Mouse (Mus musculus) lung, embryonic 14.5 days (tissue): ENCODE measurements around the gene Teddm1b. TPM values are rescaled to one million over a fixed set of nuclear protein-coding genes. Genes with fewer than 3 reads are reported as not detected.
"Not testable (repeated sequence)": the region's sequence is repeated elsewhere in the genome, so short reads cannot be mapped to it uniquely, and the experiment has no call there.

Experiments
- ATAC-seq: fragments of 200-750 bp; cut with Nextera tagmentation; 2 replicates; pipeline ENCODE4 v1.8.0; 2017; ENCODE audit warnings: mild to moderate bottlenecking, moderate TSS enrichment, moderate library complexity; ENCODE audit not compliant: insufficient read depth
- DNase-seq: peaks from one replicate; pipeline ENCODE4 v3.0.0-alpha.2; 2015
- H3K27ac ChIP-seq: fragments of 300-500 bp; sonication (generic); 2 replicates; pipeline ENCODE4 v1.5.1; 2014; ENCODE audit warnings: low read depth, mild to moderate bottlenecking, moderate library complexity
- H3K27me3 ChIP-seq: fragments of 300-500 bp; sonication (generic); 2 replicates; pipeline ENCODE4 v1.6.1; 2014; ENCODE audit warnings: low read length, control low read depth; ENCODE audit not compliant: insufficient read depth
- H3K36me3 ChIP-seq: fragments of 300-500 bp; sonication (generic); 2 replicates; pipeline ENCODE4 v1.6.1; 2014; ENCODE audit warnings: control low read depth; ENCODE audit not compliant: insufficient read depth
- H3K4me1 ChIP-seq: fragments of 300-500 bp; sonication (generic); 2 replicates; pipeline ENCODE4 v1.6.1; 2014; ENCODE audit warnings: antibody characterized with exemption, control low read depth; ENCODE audit not compliant: insufficient read depth
- H3K4me2 ChIP-seq: fragments of 300-500 bp; sonication (generic); 2 replicates; pipeline ENCODE4 v1.6.1; 2014; ENCODE audit warnings: mild to moderate bottlenecking
- H3K4me3 ChIP-seq: fragments of 300-500 bp; sonication (generic); 2 replicates; pipeline ENCODE4 v1.5.1; 2014; ENCODE audit warnings: low read depth, low read length
- H3K9ac ChIP-seq: fragments of 300-500 bp; sonication (generic); 2 replicates; pipeline ENCODE4 v1.6.1; 2014
- H3K9me3 ChIP-seq: fragments of 300-500 bp; sonication (generic); 2 replicates; pipeline ENCODE4 v1.6.1; 2016; ENCODE audit warnings: low read depth, low read length, control low read depth
- CTCF ChIP-seq: IDR thresholded peaks from 2 replicates; pipeline ENCODE4 v1.5.1; 2016; ENCODE audit warnings: antibody characterized with exemption, low read depth
- WGBS: fragments of 180-500 bp; shearing (Covaris S2); extraction: QIAGEN DNeasy Blood & Tissue Kit; methylation state at CpG from one replicate; pipeline ENCODE4 v1.1.7; 2014; 5-methylcytosine and 5-hydroxymethylcytosine counted together
- polyA plus RNA-seq: library from polyadenylated mRNA; unstranded; fragments of >200 nt; fragmentation: Nextera tagmentation; extraction: Ambion mirVana; gene quantifications from 2 replicates; pipeline ENCODE4 v1.2.1, GENCODE M21; 2014

Gene Teddm1b
- 0.26 and 0.34 TPM in 2 replicates for polyA plus RNA-seq

GRCm38 (mm10) chr1:153874045-153874444, at the start of gene Teddm1b:
Gene Teddm1b, plus strand, starts transcription at chr1:153874345.
- no peak for TF ChIP-seq CTCF
- Histone ChIP-seq H3K27me3 (no peaks in the 10 kb centered on the region), H3K4me1 (no peaks in the 10 kb centered on the region), H3K4me2 (no peak within 1 kb of the TSS), H3K9me3 (no peaks in the 10 kb centered on the region), H3K9ac (no peak within 1 kb of the TSS), H3K27ac (no peak within 1 kb of the TSS), H3K4me3 (no peak within 1 kb of the TSS), H3K36me3 (no peaks in the 10 kb centered on the region)
- 76% methylated on average over 6 of the region's 6 CpGs for WGBS
- DNase-seq (no peak), ATAC-seq (no peak)

- H3K9me3 ChIP-seq: no peaks in the 10 kb centered on the region
- H3K4me3 ChIP-seq: no peak overlapping the region
- DNase-seq: no peak
- no peak for ATAC-seq
- no peaks in the 10 kb centered on the region for H3K27me3 ChIP-seq
- H3K9ac ChIP-seq: no peak overlapping the region
- no peak overlapping the region for H3K27ac ChIP-seq
- H3K4me1 ChIP-seq: no peaks in the 10 kb centered on the region
- H3K4me2 ChIP-seq: no peak overlapping the region
- 73% methylated on average over 4 of the region's 4 CpGs for WGBS
- H3K36me3 ChIP-seq: no peaks in the 10 kb centered on the region
- no peak for TF ChIP-seq CTCF
Observed at GRCm38 (mm10) chr1:153830746-153831145, 43.4 kb upstream of the Teddm1b start.

- Histone ChIP-seq H3K4me1 (no peaks in the 10 kb centered on the region), H3K4me2 (no peak overlapping the region), H3K27ac (no peak overlapping the region), H3K9ac (no peak overlapping the region), H3K27me3 (no peaks in the 10 kb centered on the region), H3K36me3 (no peaks in the 10 kb centered on the region), H3K4me3 (no peak overlapping the region), H3K9me3 (no peaks in the 10 kb centered on the region)
- DNase-seq: no peak
- no peak for TF ChIP-seq CTCF
- 71% methylated on average over 4 of the region's 4 CpGs for WGBS
- no peak for ATAC-seq
Observed at GRCm38 (mm10) chr1:153836036-153836435, 38.1 kb upstream of the Teddm1b start.

- TF ChIP-seq CTCF: no peak
- WGBS: 86% methylated on average over 11 of the region's 11 CpGs
- H3K4me3 ChIP-seq: no peak overlapping the region
- no peak overlapping the region for H3K4me2 ChIP-seq
- H3K36me3 ChIP-seq: no peaks in the 10 kb centered on the region
- H3K9ac ChIP-seq: no peak overlapping the region
- no peaks in the 10 kb centered on the region for H3K9me3 ChIP-seq
- H3K27ac ChIP-seq: no peak overlapping the region
- ATAC-seq (no peak), DNase-seq (no peak)
- H3K4me1 ChIP-seq: no peaks in the 10 kb centered on the region
- H3K27me3 ChIP-seq: no peaks in the 10 kb centered on the region
Observed at GRCm38 (mm10) chr1:153842121-153842740, 31.9 kb upstream of the Teddm1b start.

- WGBS: 92% methylated on average over 8 of the region's 8 CpGs
- Histone ChIP-seq H3K4me2 (no peak within 1 kb of the TSS), H3K4me1 (no peaks in the 10 kb centered on the region), H3K4me3 (no peak within 1 kb of the TSS), H3K9ac (no peak within 1 kb of the TSS), H3K27ac (no peak within 1 kb of the TSS), H3K36me3 (no peaks in the 10 kb centered on the region), H3K9me3 (no peaks in the 10 kb centered on the region), H3K27me3 (no peaks in the 10 kb centered on the region)
- TF ChIP-seq CTCF: no peak
- DNase-seq (no peak), ATAC-seq (no peak)
Observed at GRCm38 (mm10) chr1:153844042-153844441, 30.1 kb upstream of the Teddm1b start, which contains the start of gene Rgsl1. Gene Rgsl1, minus strand, starts transcription at chr1:153844142.

GRCm38 (mm10) chr1:153846420-153846819, 27.7 kb upstream of the Teddm1b start:
- Histone ChIP-seq H3K36me3 (no peaks in the 10 kb centered on the region), H3K9ac (no peak overlapping the region), H3K9me3 (no peaks in the 10 kb centered on the region), H3K4me3 (no peak overlapping the region), H3K4me1 (no peaks in the 10 kb centered on the region), H3K4me2 (no peak overlapping the region), H3K27me3 (no peaks in the 10 kb centered on the region), H3K27ac (no peak overlapping the region)
- DNase-seq (no peak), ATAC-seq (no peak)
- TF ChIP-seq CTCF: no peak
- WGBS: 88% methylated on average over 7 of the region's 7 CpGs

- peak; percentile 81 for DNase-seq
- H3K4me3 ChIP-seq: no peak overlapping the region
Observed at GRCm38 (mm10) chr1:153846867-153847266, 27.3 kb upstream of the Teddm1b start.

GRCm38 (mm10) chr1:153852696-153853095, 21.4 kb upstream of the Teddm1b start:
- not testable (repeated sequence) for H3K27me3 ChIP-seq, H3K27ac ChIP-seq, H3K4me1 ChIP-seq, ATAC-seq, DNase-seq, H3K36me3 ChIP-seq, H3K9ac ChIP-seq, H3K4me2 ChIP-seq, H3K4me3 ChIP-seq, H3K9me3 ChIP-seq
- 65% methylated on average over 7 of the region's 7 CpGs for WGBS

More at GRCm38 (mm10) chr1:153846867-153847266, 27.3 kb upstream of the Teddm1b start:
- TF ChIP-seq CTCF: peak; percentile 75
- ATAC-seq: 0 out of 2 replicates have a peak, but pooled peaks have one; percentile 21
- Histone ChIP-seq H3K27me3 (no peaks in the 10 kb centered on the region), H3K9me3 (no peaks in the 10 kb centered on the region), H3K36me3 (no peaks in the 10 kb centered on the region), H3K4me2 (no peak overlapping the region), H3K9ac (no peak overlapping the region), H3K27ac (no peak overlapping the region), H3K4me1 (no peaks in the 10 kb centered on the region)
- WGBS: 20% methylated on average over 6 of the region's 6 CpGs
